Mouse (Mus musculus) embryo, embryonic 10 days (tissue): ENCODE measurements at regions not wholly inside any gene's neighbourhood (a gene's known extent, or its start where the extent isn't known, plus 50 kb on each side); places are given as distances from the start of the nearest gene placed in this dataset.

Experiments
- DNase-seq: peaks from one replicate; pipeline ENCODE4 v3.0.0-alpha.2; 2015; ENCODE audit warnings: low spot score

- no peak for DNase-seq
Observed at GRCm38 (mm10) chr13:92911660-92912284, 67.2 kb downstream of the Mtx3 start.

- DNase-seq = no peak
Observed at GRCm38 (mm10) chr13:92912661-92913060, 68.1 kb downstream of the Mtx3 start.

- no peak for DNase-seq
Observed at GRCm38 (mm10) chr13:92914631-92915030, 70.1 kb downstream of the Mtx3 start.

- DNase-seq = no peak
Observed at GRCm38 (mm10) chr13:92915221-92915839, 70.8 kb downstream of the Mtx3 start.

- DNase-seq = no peak
Observed at GRCm38 (mm10) chr13:92915948-92916710, 71.6 kb downstream of the Mtx3 start.

GRCm38 (mm10) chr13:92919882-92920281 is 75.3 kb downstream of the Mtx3 start:
- no peak for DNase-seq

- DNase-seq = no peak
Observed at GRCm38 (mm10) chr13:92921936-92922335, 77.4 kb downstream of the Mtx3 start.

- no peak for DNase-seq
Observed at GRCm38 (mm10) chr13:92923496-92923895, 78.9 kb downstream of the Mtx3 start.

GRCm38 (mm10) chr13:92924021-92924420 is 79.5 kb downstream of the Mtx3 start:
- DNase-seq = no peak

GRCm38 (mm10) chr13:92925196-92925595 is 80.6 kb downstream of the Mtx3 start:
- DNase-seq = no peak

GRCm38 (mm10) chr13:92928551-92928950 is 84.0 kb downstream of the Mtx3 start:
- DNase-seq = no peak

- DNase-seq = peak; percentile 39
Observed at GRCm38 (mm10) chr13:92931696-92932095, 87.1 kb downstream of the Mtx3 start.

- DNase-seq = no peak
Observed at GRCm38 (mm10) chr13:92939032-92939431, 94.5 kb downstream of the Mtx3 start.

GRCm38 (mm10) chr13:92940610-92941009 is 96.0 kb downstream of the Mtx3 start:
- DNase-seq = no peak

GRCm38 (mm10) chr13:92948560-92948959 is 104.0 kb downstream of the Mtx3 start:
- DNase-seq = no peak

- peak; percentile 21 for DNase-seq
Observed at GRCm38 (mm10) chr13:92960031-92960430, 115.5 kb downstream of the Mtx3 start.

GRCm38 (mm10) chr13:92962625-92963024 is 118.1 kb downstream of the Mtx3 start:
- no peak for DNase-seq

- no peak for DNase-seq
Observed at GRCm38 (mm10) chr13:92963351-92963895, 118.9 kb downstream of the Mtx3 start.

- no peak for DNase-seq
Observed at GRCm38 (mm10) chr13:92964213-92964743, 119.7 kb downstream of the Mtx3 start.

- no peak for DNase-seq
Observed at GRCm38 (mm10) chr13:92967025-92967610, 122.6 kb downstream of the Mtx3 start.

- no peak for DNase-seq
Observed at GRCm38 (mm10) chr13:92969579-92969978, 125.0 kb downstream of the Mtx3 start.

- DNase-seq = no peak
Observed at GRCm38 (mm10) chr13:92972891-92973290, 128.3 kb downstream of the Mtx3 start.
